12 mouse cellular contexts compared by ENCODE assay signal in genomic region chr6:134060811-134061210, GRCm38 (mm10). TPM values are rescaled to one million over a fixed set of nuclear protein-coding genes. Genes with fewer than 3 reads are reported as not detected.
DNase-seq lines count a peak whose midpoint lies in the region; ATAC-seq and TF ChIP-seq lines count a peak whose summit lies in the region.
"Had no signal": no experiment of that assay in that cellular context is flagged by ENCODE, and none has a peak within 500 bp of the region (broad histone marks: within the 10 kb centered on the region; RNA-seq: fewer than 3 reads in every experiment).

No protein-coding gene starts in this region.

- H3K4me1 ChIP-seq in heart, embryonic 11.5 days (ENCODE audit: control insufficient read depth, insufficient read depth, low read length) = peaks cover 55% of the 10 kb centered on the region
- no peaks in the 10 kb centered on the region for H3K4me1 ChIP-seq in midbrain, postnatal 0 days (ENCODE audit: insufficient read depth, low read length)

- WGBS in heart, embryonic 11.5 days (ENCODE audit: insufficient replicate concordance) = 60% methylated on average over 12 of the region's 12 CpGs
- 81% methylated on average over 12 of the region's 12 CpGs for WGBS in midbrain, postnatal 0 days

- DNase-seq in heart, adult 11 months = peak; percentile 97
- peak; percentile 70 for DNase-seq in heart, adult 8-10 months (ENCODE audit: low spot score)
- DNase-seq in heart, postnatal 4 days = peak; percentile 42
- peak; percentile 58 for DNase-seq in lung, postnatal 10 days
- no peak for DNase-seq in ovary, adult 18-20 months (ENCODE audit: low spot score)
- no peak for DNase-seq in midbrain, postnatal 0 days (ENCODE audit: low spot score)
- no peak for DNase-seq in right cerebral cortex, postnatal 10 days (ENCODE audit: low spot score in 2 of 2)

- TF ChIP-seq CTCF in midbrain, postnatal 0 days (IDR thresholded peaks at IDR 0.05) = no peak

- no peak overlapping the region for H3K4me3 ChIP-seq in heart, embryonic 11.5 days (ENCODE audit: low read depth, low read length)
- H3K4me3 ChIP-seq in midbrain, postnatal 0 days (ENCODE audit: low read depth, low read length) = no peak overlapping the region
- H3K4me3 ChIP-seq: limb, embryonic 12.5 days; neural tube, embryonic 12.5 days had no signal

- no peak overlapping the region for H3K4me2 ChIP-seq in heart, embryonic 11.5 days
- no peak overlapping the region for H3K4me2 ChIP-seq in midbrain, postnatal 0 days (ENCODE audit: low read depth, low read length, poor library complexity, severe bottlenecking)
- H3K4me2 ChIP-seq: hindbrain, embryonic 14.5 days; limb, embryonic 12.5 days; midbrain, embryonic 11.5 days; neural tube, embryonic 12.5 days had no signal

- H3K27me3 ChIP-seq in heart, embryonic 11.5 days (ENCODE audit: control insufficient read depth, insufficient read depth, low read length) = no peaks in the 10 kb centered on the region
- H3K27me3 ChIP-seq in midbrain, postnatal 0 days (ENCODE audit: insufficient read depth, low read length) = no peaks in the 10 kb centered on the region
- H3K27me3 ChIP-seq: limb, embryonic 12.5 days; neural tube, embryonic 12.5 days had no signal

- H3K27ac ChIP-seq in heart, embryonic 11.5 days (ENCODE audit: low read depth, low read length) = no peak overlapping the region
- no peak overlapping the region for H3K27ac ChIP-seq in midbrain, postnatal 0 days (ENCODE audit: low read depth, low read length)
- H3K27ac ChIP-seq: hindbrain, embryonic 14.5 days; limb, embryonic 12.5 days; neural tube, embryonic 12.5 days had no signal

- H3K9me3 ChIP-seq in heart, embryonic 11.5 days (replicated peaks; ENCODE audit: control insufficient read depth, low read length) = no peaks in the 10 kb centered on the region
- H3K9me3 ChIP-seq in midbrain, postnatal 0 days (ENCODE audit: low read length) = no peaks in the 10 kb centered on the region
- H3K9me3 ChIP-seq: limb, embryonic 12.5 days; neural tube, embryonic 12.5 days had no signal

- no peaks in the 10 kb centered on the region for H3K36me3 ChIP-seq in heart, embryonic 11.5 days (ENCODE audit: control insufficient read depth, insufficient read depth, low read length)
- H3K36me3 ChIP-seq in midbrain, postnatal 0 days (ENCODE audit: insufficient read depth, low read length) = no peaks in the 10 kb centered on the region
- H3K36me3 ChIP-seq: limb, embryonic 12.5 days; neural tube, embryonic 12.5 days had no signal

- H3K9ac ChIP-seq in heart, embryonic 11.5 days (ENCODE audit: low read depth, low read length) = no peak overlapping the region
- H3K9ac ChIP-seq in midbrain, postnatal 0 days (replicated peaks; ENCODE audit: low read length, poor library complexity, severe bottlenecking) = no peak overlapping the region
- H3K9ac ChIP-seq: hindbrain, embryonic 14.5 days; limb, embryonic 12.5 days; neural tube, embryonic 12.5 days had no signal

- no peak for ATAC-seq in heart, embryonic 11.5 days (replicated peaks; ENCODE audit: insufficient number of reproducible peaks, low FRiP score, low TSS enrichment)
- ATAC-seq in midbrain, postnatal 0 days (ENCODE audit: low FRiP score) = no peak

RNA-seq across cellular contexts. Expression of gene Etv6, which starts 25.3 kb away (rescaled TPM):
- 16.0 and 17.9 TPM in 2 replicates for polyA plus RNA-seq in heart, embryonic 11.5 days (2014; fragmentation: Nextera tagmentation; extraction: Ambion mirVana)
- 10 to 100 TPM in 3 of 4 experiments, 1 to 10 TPM in 1; 7.9 to 13.5 (median 11.0) TPM for total RNA-seq in heart, adult 8-10 months (2022)
- total RNA-seq in heart, postnatal 4 days (2021) = 10 to 100 TPM; 28.9 to 32.0 TPM
- total RNA-seq in midbrain, postnatal 0 days (2014; rRNA removed) = 7.2 and 9.3 TPM in 2 replicates
- 2.0 and 2.9 TPM in 2 replicates for polyA plus RNA-seq in midbrain, postnatal 0 days (2015; fragmentation: Nextera tagmentation; extraction: Ambion mirVana)

Comparison
In these comparisons a context has a peak if more than half of its experiments do, and no peak if none do; other contexts are left out.
1. DNase-seq: peak in heart, adult 11 months (single experiment), heart, adult 8-10 months (single experiment), heart, postnatal 4 days (single experiment) and lung, postnatal 10 days (single experiment); none in ovary, adult 18-20 months (single experiment), midbrain, postnatal 0 days (single experiment) and right cerebral cortex, postnatal 10 days (0 of 2).